Mouse (Mus musculus): ENCODE data around the gene Hist1h1b.

GRCm38 (mm10) chr13:21789925-21790324, 9.5 kb upstream of the Hist1h1b start:
- TF ChIP-seq CTCF (IDR thresholded peaks at IDR 0.05; ENCODE audit: extremely low read depth, insufficient read depth, insufficient read length, insufficient replicate concordance) (no peak), POLR2A (IDR thresholded peaks at IDR 0.05; ENCODE audit: low read depth, low read length) (no peak)
